Mouse (Mus musculus) embryo, embryonic 11 days (tissue): ENCODE data around the gene Cramp1l.

Experiments
- DNase-seq: peaks from one replicate; pipeline ENCODE4 v3.0.0-alpha.2; 2015

Gene Cramp1l

DNA sequence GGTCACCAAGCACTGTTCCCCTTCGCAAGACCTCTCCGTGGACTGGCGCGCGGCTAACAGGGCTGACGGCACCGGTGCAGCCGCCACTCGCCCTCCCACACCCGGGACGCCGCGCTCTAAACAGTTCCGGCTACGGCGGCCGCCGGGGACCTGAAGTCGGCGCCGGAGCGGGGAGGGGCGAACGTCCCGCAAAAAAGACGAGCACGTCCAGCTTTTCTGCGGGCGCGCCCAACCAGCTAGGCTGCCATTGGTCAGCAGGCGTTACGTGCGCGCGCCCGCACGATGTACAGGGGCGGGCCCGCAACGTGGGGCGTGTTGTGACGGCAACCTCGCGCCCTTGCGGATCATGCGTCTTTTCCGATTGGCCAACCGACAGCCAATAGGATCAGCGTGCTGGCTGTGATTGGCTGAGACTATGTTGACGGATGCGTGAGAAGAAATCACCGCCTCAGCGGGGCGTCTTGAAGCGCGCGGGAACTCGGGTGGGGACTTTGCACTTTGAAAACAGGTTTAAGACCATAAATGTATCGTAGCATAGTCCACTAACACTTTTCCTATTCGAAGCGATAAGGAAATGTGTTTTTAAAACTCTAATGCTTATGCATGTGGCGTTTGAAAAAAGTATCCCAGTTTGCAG, at the start of gene Cramp1l, which contains the start of gene Ift140:
Gene Cramp1l (minus strand): TSS at position 134 of the 637 bp plus-strand sequence.
Gene Ift140 (plus strand): TSS at position 431 of the 637 bp plus-strand sequence.
- peak; percentile 100 for DNase-seq

DNA sequence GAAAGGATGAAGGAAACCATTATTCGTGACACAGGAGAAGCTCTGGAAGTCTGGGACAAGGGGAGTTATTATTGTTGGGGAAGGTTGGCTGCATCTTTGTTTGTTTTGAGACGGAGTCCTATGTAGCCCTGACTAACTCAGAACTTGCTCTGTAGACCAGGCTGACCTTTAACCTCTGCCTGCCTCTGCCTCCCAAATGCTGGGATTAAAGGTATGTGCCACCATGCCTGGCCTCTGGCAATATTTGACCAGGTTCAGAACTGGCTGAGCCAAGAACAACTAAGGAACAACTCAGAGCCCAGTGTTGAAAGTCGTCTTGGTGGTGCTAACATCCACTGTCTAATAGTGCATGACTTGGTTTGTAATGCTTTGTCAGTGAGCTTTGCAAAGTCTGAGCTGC, 49.6 kb upstream of the Cramp1l start:
- DNase-seq, result no peak

DNA sequence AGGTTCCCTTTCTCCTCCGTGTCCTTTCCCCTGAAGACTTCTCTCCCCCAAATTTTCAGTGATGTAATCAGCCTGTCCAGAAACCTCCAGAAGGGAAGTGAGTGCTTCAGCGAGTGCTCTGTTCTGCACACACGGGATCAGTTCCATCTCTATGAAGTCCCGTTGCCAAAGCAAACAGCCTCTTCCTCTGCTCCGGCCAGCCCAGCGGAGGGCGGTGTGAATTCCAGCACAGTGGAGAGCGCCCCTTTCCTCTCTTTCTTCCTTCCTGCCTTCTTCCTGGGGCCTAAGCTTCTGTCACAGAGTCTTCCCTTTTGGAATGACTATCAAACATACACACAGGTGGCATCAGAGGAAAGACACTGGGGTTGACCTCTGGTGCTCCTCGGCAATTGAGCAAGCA, 48.8 kb upstream of the Cramp1l start:
- no peak for DNase-seq

DNA sequence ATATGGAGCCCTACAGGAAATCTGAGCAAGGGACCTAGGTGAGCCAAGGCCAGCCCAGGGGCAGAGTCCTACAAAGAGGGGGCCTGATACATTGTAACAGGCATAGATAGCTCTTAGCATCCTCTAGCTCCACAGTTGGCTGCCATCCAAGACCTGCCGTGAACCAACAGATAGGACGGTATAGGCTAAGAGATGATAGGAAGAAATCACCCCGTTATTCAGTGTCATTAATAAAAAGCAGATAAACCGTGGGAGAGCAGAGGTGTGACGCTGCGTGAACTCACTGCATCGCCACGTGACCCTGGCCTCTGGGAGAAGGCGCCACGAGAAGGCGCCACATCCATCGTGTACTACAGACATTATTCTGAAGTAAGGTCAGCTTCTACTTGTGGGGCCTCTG, 48.3 kb upstream of the Cramp1l start:
- no peak for DNase-seq

DNA sequence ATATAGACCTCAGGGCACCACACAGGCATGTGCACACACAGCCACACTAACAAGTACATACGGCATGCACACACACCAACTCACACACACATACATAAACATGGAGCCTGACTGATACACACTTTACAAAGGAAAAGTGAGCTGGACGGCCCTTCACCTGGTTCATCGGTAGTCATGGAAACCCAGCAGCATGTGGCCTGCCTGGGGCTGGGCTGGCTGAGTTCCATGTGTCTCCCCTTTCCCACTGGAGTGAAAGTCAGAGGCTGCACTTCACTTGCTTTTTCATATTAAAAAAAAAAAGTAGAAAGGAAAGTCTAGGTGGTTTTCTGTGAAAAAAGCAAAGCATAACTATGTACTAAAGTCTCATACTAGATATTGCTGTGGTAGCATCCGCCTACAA, 47.7 kb upstream of the Cramp1l start:
- DNase-seq, result no peak

DNA sequence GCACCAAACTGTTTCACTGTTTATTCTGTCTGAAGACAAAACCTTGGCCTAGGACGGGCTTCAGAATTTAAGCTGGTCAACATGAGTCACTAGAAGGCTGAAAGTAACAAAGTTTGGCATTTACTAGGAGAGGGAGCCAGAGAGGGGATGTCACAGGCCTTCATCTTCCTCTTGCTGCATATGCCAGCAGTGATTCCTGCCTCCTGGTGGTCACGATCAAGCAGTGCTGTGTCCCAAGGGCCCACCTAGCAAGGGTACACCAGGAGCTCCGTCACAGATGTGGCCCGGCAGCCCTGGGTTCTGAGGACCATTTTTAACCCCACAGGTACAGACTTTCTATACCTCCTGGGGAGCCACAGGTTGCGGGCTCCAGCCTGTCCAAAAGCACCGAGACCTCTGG, 41.5 kb upstream of the Cramp1l start:
- no peak for DNase-seq

DNA sequence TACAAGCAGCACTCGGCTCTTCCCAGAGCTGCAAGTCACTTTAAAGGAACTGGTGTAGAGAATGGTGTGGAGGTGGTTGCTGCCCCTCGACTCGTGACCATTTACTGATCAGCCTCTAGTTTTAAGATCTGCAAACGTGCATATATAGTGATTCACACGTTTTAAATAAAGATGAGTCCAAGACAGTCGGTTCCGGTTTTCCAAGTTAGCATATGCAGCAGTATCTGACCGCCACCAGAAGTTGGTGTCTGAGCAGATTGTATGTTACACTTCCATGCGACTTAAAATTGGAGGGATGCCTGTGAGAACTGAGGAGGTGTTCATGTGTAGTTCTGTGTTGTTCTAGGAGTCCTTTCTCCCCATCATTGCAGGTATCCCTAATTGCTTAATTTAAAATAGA, 37.7 kb upstream of the Cramp1l start:
- no peak for DNase-seq

DNA sequence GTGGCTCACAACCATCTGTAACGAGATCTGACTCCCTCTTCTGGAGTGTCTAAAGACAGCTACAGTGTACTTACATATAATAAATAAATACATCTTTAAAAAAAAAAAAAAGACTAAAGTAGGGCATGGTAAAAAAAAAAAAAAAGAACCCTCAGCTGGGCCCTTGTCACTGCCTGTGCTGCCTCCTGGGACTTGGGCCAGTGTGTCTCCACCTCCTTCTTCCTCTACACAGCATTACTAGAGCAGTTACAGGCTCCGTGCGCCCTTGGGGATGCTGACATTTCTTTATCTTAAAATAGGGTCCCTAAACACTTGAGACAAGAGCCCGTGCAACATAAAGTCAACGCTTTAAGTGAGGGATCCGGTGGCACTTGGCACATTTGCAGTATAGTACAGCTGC, 31.6 kb upstream of the Cramp1l start:
- DNase-seq, result no peak

DNA sequence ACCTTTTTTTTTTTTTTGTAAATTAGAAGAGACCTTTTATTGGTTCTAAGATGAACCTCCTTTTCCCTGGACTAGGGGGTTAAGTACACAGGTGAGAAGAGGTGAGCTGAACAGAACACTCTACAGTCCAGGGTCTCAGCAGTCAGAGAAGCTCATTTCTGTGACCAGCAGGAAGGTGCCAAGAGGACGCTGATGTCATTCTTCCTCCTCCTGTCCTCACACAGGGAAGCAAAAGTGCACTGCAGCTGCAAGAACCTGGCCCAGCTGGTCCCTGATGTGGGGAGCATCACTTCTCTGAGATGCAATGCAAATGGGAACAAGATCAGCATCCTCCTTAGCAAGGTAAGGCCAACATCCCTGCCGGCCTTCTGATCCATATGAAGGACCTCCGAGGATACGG, 29.7 kb upstream of the Cramp1l start:
- DNase-seq, result no peak

DNA sequence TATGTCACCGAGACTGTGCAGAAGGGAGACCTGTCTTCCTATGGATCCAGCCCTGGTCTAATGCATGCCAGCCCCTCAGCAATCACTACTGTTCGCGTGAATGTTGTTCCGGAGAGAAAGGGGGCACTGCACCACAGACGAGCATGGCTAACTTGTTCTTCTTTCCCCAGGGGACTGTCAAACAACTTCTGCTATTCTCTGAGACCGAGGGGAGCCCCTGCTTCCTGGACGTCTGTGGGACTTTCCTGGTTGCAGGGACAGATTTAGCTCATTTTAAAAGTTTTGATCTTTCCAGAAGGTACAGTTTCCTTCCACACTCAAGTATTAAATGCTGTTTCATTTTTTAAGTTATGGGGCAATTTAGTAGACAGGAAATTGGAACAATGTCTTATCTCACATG, 29.3 kb upstream of the Cramp1l start:
- DNase-seq, result no peak

DNA sequence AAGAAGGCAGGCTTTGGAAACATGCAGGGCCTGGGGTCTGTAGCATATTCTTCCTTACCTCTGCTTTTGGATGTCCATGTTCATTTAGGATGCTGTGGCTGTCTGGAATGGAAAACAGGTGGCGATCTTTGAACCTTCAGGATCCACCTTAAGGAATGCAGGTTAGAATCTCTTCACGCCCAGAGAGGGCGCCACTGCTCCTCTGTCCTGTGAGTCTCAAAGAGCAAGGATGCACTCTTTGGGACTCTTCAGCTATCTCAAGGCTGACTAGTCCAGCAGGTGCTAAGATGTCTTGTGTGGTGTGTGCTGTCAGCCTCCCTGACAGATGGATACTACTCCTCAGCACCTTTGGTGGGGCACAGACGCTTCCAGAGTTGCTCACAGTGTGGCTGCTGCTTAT, 20.6 kb upstream of the Cramp1l start:
- DNase-seq, result peak; percentile 9

DNA sequence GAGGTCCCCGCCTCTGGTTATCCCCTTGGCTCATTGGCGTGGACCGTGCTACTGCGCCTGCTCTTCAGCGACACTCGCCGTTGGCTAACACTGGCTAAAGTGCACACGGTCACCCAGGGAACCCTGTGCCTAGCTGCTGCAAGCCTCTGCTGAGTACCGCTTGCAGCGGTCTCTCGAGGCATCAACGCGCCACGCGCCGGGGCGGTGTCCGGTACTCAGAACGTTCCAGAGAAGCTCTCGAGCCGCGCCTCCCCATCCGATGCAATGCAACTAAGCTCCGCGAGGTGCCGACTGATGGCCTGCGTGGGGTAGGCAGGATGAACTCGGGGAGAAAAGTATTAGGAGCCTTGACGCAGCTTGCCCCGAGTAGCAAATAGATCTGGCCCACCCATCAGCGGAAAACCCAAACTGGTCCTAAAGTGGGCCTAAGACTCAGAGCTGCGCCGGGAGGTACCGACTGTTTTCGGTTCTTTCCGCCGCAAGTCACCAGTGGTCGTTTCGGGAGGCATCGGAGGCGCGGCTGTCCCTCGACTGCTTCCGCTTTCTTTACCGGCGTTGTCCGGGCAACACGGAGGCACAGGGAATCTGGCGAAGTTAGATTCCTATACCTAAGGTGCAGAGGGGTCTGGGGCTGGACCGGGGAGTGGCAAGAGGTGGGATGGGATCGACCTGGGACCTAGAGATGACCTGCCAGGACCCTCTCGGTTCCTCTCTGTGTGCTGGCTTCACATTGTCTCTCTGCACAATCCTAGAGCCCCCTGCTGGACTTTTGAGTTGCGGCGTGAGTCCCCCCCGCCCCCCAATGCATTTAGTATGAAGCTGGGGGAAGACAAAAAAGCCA, 924 bp upstream of the Cramp1l start:
- peak; percentile 86 for DNase-seq

DNA sequence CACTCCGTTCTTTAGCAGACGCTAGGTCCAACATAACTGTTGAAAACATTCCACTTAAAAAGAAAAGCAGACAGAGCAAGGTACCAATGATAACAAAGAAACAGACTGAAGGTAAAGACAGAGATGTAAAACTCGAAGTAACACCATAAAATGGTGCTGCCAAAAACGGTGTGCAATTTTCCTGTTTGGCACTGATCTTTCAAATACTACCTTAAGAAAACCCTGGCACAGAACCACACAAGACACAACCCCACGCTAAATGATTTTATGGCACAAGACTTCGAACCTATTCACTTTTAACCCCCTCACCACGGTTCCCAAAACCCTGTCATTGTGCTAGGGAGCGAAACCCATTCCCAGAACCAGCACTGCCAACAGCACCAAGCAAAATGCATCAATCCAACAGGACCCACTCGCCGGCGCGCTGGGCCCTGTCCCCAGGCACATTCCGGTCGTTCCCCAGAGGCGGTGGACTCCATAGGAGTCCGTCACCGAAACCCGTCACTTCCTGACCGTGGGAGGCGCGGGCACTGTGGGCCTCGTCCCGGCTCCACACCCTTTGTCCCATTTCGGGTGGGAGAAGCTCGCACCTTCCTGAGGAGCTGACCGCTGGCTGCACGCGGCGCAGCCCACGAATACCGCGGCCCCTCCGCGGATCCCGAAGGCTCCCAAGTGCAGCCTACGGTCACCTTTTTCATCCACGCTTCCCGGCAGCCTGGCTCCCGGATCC, 582 bp downstream of the Cramp1l start:
- peak; percentile 63 for DNase-seq

DNA sequence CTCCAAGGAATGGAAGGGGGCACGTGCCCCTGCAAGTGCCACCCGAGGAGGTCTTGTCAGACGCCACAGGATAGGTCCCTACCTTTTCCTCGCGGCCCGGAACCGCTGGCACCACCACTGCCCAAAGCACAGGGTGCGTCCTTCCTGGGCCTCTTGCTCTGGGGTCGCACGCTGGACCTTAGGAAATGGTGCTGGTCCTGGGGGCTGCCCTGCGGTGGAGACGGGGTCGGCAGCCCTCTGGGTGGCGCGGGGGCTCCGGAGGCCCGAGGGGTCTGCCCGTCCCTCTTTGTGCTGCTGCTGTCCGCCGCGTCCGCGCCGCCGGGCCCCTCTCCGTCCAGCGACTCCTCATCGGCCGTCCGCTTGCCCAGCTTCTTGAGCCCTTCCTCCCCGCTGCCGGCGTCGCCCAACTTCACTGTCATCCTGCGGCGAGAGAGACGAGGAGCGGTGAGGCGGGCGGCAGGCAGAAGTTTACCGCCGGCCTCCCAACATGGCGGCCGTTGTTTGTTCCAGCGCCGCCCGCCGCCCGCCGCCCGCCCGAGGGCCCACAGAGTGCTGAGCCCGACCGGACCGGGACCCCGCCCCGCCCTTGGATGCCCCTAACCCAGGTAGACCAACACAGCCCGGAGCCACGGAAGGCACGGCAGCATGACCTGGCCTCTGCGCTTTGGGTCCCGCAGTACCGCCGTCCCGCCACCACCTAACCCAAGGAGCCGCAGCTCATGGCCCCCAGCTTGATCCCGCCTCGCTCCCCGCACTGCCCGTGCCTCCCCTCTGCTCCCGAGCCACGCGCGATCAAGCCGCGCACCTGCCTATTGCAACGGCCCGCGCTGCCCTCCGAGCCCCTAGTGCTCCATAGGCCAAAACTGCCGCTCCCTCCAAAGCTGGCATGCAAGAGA, 1.7 kb downstream of the Cramp1l start:
- DNase-seq, result peak; percentile 56

DNA sequence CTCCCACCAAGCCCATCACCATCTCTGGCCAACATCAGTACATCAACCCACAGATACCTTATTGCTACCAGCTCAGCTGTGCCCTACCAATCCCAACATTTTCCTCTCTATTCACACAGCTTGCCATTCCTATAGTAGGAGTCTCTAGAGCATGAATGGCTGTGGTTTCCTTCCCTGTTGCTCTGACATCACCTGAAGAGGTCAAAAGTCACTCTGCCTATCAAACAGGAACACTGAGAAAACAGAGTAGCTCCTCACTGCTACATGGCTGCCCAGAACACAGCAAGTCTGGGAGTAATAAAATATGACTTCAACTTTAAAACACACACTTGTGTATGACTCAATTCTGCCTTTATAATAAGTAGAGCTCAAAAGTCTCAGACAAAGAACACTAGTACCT, 8.1 kb downstream of the Cramp1l start:
- DNase-seq, result no peak

DNA sequence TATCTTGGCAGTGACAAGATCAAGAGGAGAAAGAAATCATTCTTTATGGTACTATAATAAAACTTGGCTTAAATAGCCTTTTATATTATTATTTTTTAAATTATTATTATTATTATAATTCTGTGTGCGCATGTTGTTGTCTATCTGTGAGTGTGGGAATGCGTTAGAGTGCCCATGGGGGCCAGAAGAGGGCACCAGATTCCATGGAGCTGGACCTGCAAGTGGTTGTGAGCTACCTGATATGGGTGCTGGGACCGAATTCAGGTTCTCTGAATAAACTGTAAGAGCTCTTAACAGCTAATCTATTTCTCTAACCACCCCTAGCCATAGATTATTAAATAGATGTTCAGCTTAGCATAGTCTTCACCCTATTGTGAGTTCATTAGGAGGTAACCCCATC, 10.5 kb downstream of the Cramp1l start:
- no peak for DNase-seq

DNA sequence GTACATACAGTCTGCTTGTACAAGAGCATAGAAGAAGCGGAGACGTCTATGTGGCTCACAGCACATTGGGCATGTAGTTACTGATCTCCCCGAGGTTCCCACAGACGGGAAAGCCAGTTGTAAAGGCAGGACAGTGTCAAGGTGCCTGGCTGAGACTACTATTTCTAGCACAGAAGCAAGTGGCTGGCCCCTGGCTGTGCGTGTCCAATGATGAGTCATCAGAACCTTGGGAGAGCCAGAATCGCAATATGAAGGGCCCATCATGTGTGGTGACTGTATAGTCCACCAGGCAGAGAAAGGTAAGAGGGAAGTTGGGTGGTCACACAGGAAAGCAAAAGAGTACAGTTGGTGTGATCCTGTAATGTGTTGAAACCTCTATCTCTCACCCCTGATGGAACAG, 20.9 kb downstream of the Cramp1l start:
- no peak for DNase-seq

DNA sequence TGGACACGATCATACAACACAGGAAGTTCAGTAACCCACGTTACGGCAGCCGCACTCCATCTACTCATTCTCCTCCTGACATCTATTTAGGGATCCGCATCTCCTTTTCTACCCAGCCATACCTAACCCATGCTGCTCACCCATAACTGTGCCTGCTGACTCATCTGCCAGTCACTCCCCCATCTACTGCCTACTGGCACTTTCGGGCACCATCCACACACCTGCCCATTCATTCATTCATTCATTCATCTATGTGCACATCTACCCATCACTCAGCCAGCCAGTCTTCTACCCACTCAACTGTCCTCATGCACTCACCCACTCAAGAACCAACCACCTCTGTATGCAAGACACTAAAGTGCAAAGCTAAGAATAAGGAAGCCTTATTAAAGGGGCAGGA, 28.4 kb downstream of the Cramp1l start:
- DNase-seq, result no peak

DNA sequence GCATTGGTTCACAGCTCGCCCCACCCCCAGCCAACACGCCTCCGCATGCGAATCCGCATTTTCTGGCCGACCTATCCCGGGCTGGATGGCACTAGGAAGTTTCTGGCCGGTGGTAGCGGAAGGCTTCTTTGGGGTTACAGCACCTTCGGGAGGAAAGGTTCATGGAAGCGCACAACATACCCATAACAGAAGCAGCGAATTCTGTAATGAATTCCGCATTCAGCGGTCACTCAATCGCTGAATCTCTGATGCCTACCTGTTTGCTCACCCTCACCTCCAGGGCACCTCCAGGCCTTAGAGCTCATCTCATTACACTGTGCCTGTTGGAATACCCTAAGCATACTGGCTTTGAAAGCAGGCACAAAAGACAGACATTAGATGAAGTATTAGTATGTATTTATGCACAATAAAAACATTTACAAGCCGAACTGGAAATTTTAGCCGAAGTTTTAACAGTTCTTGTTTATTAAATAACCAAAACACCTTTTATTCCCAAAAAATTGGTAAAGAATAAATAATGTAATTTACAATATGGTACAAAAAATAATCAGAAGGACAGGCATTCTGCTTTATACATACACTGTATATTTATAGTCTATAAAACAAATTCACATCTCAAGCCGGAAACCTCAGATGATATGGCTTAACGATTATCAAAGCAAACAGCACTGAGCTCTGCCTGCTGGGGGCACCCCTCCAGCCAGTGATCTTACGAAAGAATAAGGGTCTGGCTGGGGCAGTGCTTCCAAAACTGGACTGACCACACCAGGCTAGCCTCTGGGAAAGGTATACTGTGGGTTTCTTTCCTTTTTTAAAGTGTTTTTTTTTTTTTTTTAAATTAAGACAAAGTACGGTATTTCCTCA, 54.5 kb downstream of the Cramp1l start:
- DNase-seq, result peak; percentile 4

DNA sequence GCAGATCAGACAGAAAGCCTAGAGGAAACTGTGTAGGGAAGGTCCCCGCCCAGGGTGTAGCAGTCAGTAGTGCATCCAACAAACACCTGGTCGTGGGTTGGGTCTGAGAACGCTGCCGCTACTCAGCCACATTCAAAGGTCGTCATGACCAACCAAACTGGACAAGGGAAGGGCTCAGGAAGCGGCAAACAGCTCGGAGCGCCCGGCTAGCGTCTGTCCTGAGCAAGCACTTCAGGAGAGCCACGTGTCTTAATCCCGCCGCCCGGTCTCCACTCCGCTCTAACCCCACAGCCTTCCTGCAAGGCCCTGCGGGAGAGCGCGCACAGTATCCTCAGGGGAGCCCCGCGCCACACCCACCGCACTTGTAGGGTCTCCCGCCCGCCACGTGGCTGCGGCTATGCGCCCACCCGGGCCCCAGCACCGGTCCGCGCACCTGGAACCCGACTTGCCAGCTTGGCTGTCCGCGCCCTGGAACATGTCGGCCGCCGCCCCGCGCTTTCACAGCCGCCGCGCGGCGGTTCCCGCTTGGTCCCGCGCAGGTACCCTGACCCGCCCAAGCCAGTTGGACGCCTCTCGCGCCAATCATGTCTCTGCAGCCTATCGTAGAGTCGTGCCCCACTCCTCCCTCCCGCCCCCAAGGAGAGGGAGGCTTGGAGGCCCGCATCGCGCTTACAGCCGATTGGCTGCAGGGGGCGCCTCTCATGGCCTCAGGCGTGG, 55.3 kb downstream of the Cramp1l start, which contains the start of gene Jpt2:
Gene Jpt2 (minus strand): TSS at position 555 of the 717 bp plus-strand sequence.
- peak; percentile 99 for DNase-seq

DNA sequence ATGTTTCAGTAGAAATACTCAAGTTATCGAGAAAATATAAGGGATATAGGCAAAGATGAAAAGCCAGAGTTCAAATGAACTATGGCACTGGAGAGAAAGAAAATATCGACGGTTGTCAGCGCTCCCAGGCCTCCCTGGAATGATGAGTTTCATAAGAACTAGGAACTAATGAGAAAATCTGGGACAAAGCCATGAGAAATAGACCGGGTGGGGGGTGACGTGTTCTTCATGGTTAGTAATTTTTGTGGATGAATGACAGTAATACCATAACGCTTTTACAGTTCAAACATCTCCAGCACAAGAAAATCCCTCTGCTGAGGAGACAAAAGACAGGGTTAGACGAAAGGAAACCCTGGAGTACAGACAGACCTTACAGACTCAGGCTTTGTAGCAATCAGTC, 56.2 kb downstream of the Cramp1l start:
- no peak for DNase-seq
